ENCODE assay signal across 25 mouse cellular contexts in genomic region chr11:3996840-3997239, GRCm38 (mm10). TPM values are rescaled to one million over a fixed set of nuclear protein-coding genes. Genes with fewer than 3 reads are reported as not detected.
"Had no signal": no experiment of that assay in that cellular context is flagged by ENCODE, and none has a peak within 500 bp of the region (broad histone marks: within the 10 kb centered on the region; RNA-seq: fewer than 3 reads in every experiment).

No protein-coding gene starts in this region.

- H3K27ac ChIP-seq: liver, embryonic 15.5 days; midbrain, embryonic 10.5 days; midbrain, embryonic 12.5 days; neural tube, embryonic 13.5 days; neural tube, embryonic 15.5 days; stomach, embryonic 15.5 days had no signal

- H3K4me3 ChIP-seq: liver, embryonic 15.5 days; midbrain, embryonic 10.5 days; midbrain, embryonic 12.5 days; myocyte; neural tube, embryonic 13.5 days; neural tube, embryonic 15.5 days; stomach, embryonic 15.5 days had no signal

- ATAC-seq: midbrain, embryonic 16.5 days had no signal

- H3K36me3 ChIP-seq: liver, embryonic 15.5 days; midbrain, embryonic 10.5 days; midbrain, embryonic 12.5 days; neural tube, embryonic 13.5 days; neural tube, embryonic 15.5 days; stomach, embryonic 15.5 days had no signal

- H3K4me1 ChIP-seq: liver, embryonic 15.5 days had no signal

- H3K4me2 ChIP-seq: liver, embryonic 15.5 days; lung, embryonic 14.5 days; midbrain, embryonic 12.5 days; neural tube, embryonic 13.5 days; neural tube, embryonic 15.5 days; stomach, embryonic 15.5 days had no signal

- H3K9ac ChIP-seq: liver, embryonic 15.5 days; lung, embryonic 14.5 days; midbrain, embryonic 12.5 days; neural tube, embryonic 13.5 days; neural tube, embryonic 15.5 days; stomach, embryonic 15.5 days had no signal

- H3K9me3 ChIP-seq: liver, embryonic 15.5 days; midbrain, embryonic 10.5 days; midbrain, embryonic 12.5 days; neural tube, embryonic 13.5 days; neural tube, embryonic 15.5 days; stomach, embryonic 15.5 days had no signal

- DNase-seq: lung, adult 18-20 months; lung, embryonic 14.5 days; lung, postnatal 10 days; lung, postnatal 4 days; midbrain, embryonic 14.5 days; retina, postnatal 1 day; right cerebral cortex, adult 18-20 months; right cerebral cortex, postnatal 25 days; right cerebral cortex, postnatal 4 days; spleen, adult 18-20 months; thymus, adult 18-20 months; thymus, postnatal 14 days; thymus, postnatal 36 days had no signal

RNA-seq across cellular contexts. Expression of gene Gal3st1, which starts 13.4 kb away (rescaled TPM):
- total RNA-seq: megakaryocyte-erythroid progenitor cell, adult 5-6 weeks had no signal
- polyA plus RNA-seq: myocyte had no signal

RNA-seq across cellular contexts. Expression of gene 4930556J24Rik, which starts 20.3 kb away (rescaled TPM):
- total RNA-seq: megakaryocyte, adult 5-6 weeks; megakaryocyte-erythroid progenitor cell, adult 5-6 weeks had no signal
- polyA plus RNA-seq: neural tube, embryonic 11.5 days; neural tube, embryonic 15.5 days; thymus, postnatal 0 days had no signal

RNA-seq across cellular contexts. Expression of gene Sec14l4, which starts 34.4 kb away (rescaled TPM):
- total RNA-seq: megakaryocyte, adult 5-6 weeks; megakaryocyte-erythroid progenitor cell, adult 5-6 weeks had no signal
- polyA plus RNA-seq: midbrain, embryonic 10.5 days; midbrain, embryonic 12.5 days; midbrain, embryonic 14.5 days; midbrain, embryonic 16.5 days; myocyte; neural tube, embryonic 11.5 days; neural tube, embryonic 13.5 days; neural tube, embryonic 15.5 days had no signal
